Mouse (Mus musculus): Measurements from ENCODE around the gene Ceacam9. TPM values are rescaled to one million over a fixed set of nuclear protein-coding genes. Genes with fewer than 3 reads are reported as not detected.
"Not testable (repeated sequence)": the region's sequence is repeated elsewhere in the genome, so short reads cannot be mapped to it uniquely, and the experiment has no call there.

Ceacam9 gene
- not detected in 2 replicates for polyA plus RNA-seq (2014; fragmentation: Nextera tagmentation; extraction: Ambion mirVana)

- H3K4me3 ChIP-seq (ENCODE audit: low read depth, low read length) = no peak within 1 kb of the TSS
- no peak within 1 kb of the TSS for H3K4me2 ChIP-seq (ENCODE audit: low read depth)
- H3K4me1 ChIP-seq (ENCODE audit: control insufficient read depth, insufficient read depth, low read length) = no peaks in the 10 kb centered on the region
- H3K9me3 ChIP-seq (ENCODE audit: control insufficient read depth, low read length) = no peaks in the 10 kb centered on the region
- DNase-seq (ENCODE audit: low spot score) (no peak), ATAC-seq (ENCODE audit: insufficient read depth, low FRiP score, low TSS enrichment) (no peak)
- H3K27ac ChIP-seq (ENCODE audit: low read depth, low read length) = no peak within 1 kb of the TSS
- H3K36me3 ChIP-seq (ENCODE audit: control insufficient read depth, insufficient read depth, low read length) = no peaks in the 10 kb centered on the region
- no peaks in the 10 kb centered on the region for H3K27me3 ChIP-seq (ENCODE audit: control insufficient read depth, insufficient read depth, low read length)
- WGBS = 76% methylated on average over 2 of the region's 2 CpGs
- no peak within 1 kb of the TSS for H3K9ac ChIP-seq (ENCODE audit: low read length)
These were observed at the start of gene Ceacam9 for GRCm38 (mm10) chr7:16721629-16722028. TSS of gene Ceacam9 (plus strand) at chr7:16721929.

GRCm38 (mm10) chr7:16673823-16674222 is 47.9 kb upstream of the Ceacam9 start:
- Histone ChIP-seq H3K4me3 (ENCODE audit: low read depth, low read length) (no peak overlapping the region), H3K27me3 (ENCODE audit: control insufficient read depth, insufficient read depth, low read length) (no peaks in the 10 kb centered on the region), H3K4me2 (ENCODE audit: low read depth) (no peak overlapping the region), H3K9me3 (ENCODE audit: control insufficient read depth, low read length) (no peaks in the 10 kb centered on the region), H3K9ac (ENCODE audit: low read length) (no peak overlapping the region), H3K27ac (ENCODE audit: low read depth, low read length) (no peak overlapping the region), H3K36me3 (ENCODE audit: control insufficient read depth, insufficient read depth, low read length) (no peaks in the 10 kb centered on the region), H3K4me1 (ENCODE audit: control insufficient read depth, insufficient read depth, low read length) (no peaks in the 10 kb centered on the region)
- DNase-seq (ENCODE audit: low spot score) = no peak
- ATAC-seq (ENCODE audit: insufficient read depth, low FRiP score, low TSS enrichment) = no peak
- WGBS = 78% methylated on average over 1 of the region's 1 CpGs

GRCm38 (mm10) chr7:16674699-16675098 is 47.0 kb upstream of the Ceacam9 start:
- not testable (repeated sequence) for ATAC-seq (ENCODE audit: insufficient read depth, low FRiP score, low TSS enrichment); H3K36me3 ChIP-seq (ENCODE audit: control insufficient read depth, insufficient read depth, low read length)

GRCm38 (mm10) chr7:16675605-16676004 is 46.1 kb upstream of the Ceacam9 start, which contains the start of gene Ceacam15:
TSS of gene Ceacam15 (minus strand) at chr7:16675705.
- WGBS = 58% methylated on average over 1 of the region's 1 CpGs
- Histone ChIP-seq H3K27me3 (ENCODE audit: control insufficient read depth, insufficient read depth, low read length) (no peaks in the 10 kb centered on the region), H3K4me3 (ENCODE audit: low read depth, low read length) (no peak within 1 kb of the TSS), H3K36me3 (ENCODE audit: control insufficient read depth, insufficient read depth, low read length) (no peaks in the 10 kb centered on the region), H3K9ac (ENCODE audit: low read length) (no peak within 1 kb of the TSS), H3K4me1 (ENCODE audit: control insufficient read depth, insufficient read depth, low read length) (no peaks in the 10 kb centered on the region), H3K27ac (ENCODE audit: low read depth, low read length) (no peak within 1 kb of the TSS), H3K9me3 (ENCODE audit: control insufficient read depth, low read length) (no peaks in the 10 kb centered on the region), H3K4me2 (ENCODE audit: low read depth) (no peak within 1 kb of the TSS)
- DNase-seq (ENCODE audit: low spot score) (no peak), ATAC-seq (ENCODE audit: insufficient read depth, low FRiP score, low TSS enrichment) (no peak)

More at GRCm38 (mm10) chr7:16674699-16675098, 47.0 kb upstream of the Ceacam9 start:
- H3K4me1 ChIP-seq (ENCODE audit: control insufficient read depth, insufficient read depth, low read length); H3K4me3 ChIP-seq (ENCODE audit: low read depth, low read length); H3K9me3 ChIP-seq (ENCODE audit: control insufficient read depth, low read length); H3K4me2 ChIP-seq (ENCODE audit: low read depth); H3K9ac ChIP-seq (ENCODE audit: low read length); DNase-seq (ENCODE audit: low spot score); H3K27ac ChIP-seq (ENCODE audit: low read depth, low read length); H3K27me3 ChIP-seq (ENCODE audit: control insufficient read depth, insufficient read depth, low read length): not testable (repeated sequence)
- 43% methylated on average over 5 of the region's 5 CpGs for WGBS

GRCm38 (mm10) chr7:16680194-16680593 is 41.5 kb upstream of the Ceacam9 start:
- H3K4me2 ChIP-seq (ENCODE audit: low read depth); ATAC-seq (ENCODE audit: insufficient read depth, low FRiP score, low TSS enrichment): not testable (repeated sequence)

GRCm38 (mm10) chr7:16689196-16689595 is 32.5 kb upstream of the Ceacam9 start:
- no peak for ATAC-seq (ENCODE audit: insufficient read depth, low FRiP score, low TSS enrichment)
- Histone ChIP-seq H3K9me3 (ENCODE audit: control insufficient read depth, low read length) (0 out of 2 replicates have a peak, but pooled peaks cover 3% of the 10 kb centered on the region), H3K4me2 (ENCODE audit: low read depth) (no peak overlapping the region), H3K27ac (ENCODE audit: low read depth, low read length) (no peak overlapping the region), H3K36me3 (ENCODE audit: control insufficient read depth, insufficient read depth, low read length) (no peaks in the 10 kb centered on the region), H3K9ac (ENCODE audit: low read length) (no peak overlapping the region), H3K4me3 (ENCODE audit: low read depth, low read length) (no peak overlapping the region), H3K27me3 (ENCODE audit: control insufficient read depth, insufficient read depth, low read length) (no peaks in the 10 kb centered on the region), H3K4me1 (ENCODE audit: control insufficient read depth, insufficient read depth, low read length) (no peaks in the 10 kb centered on the region)
- no peak for DNase-seq (ENCODE audit: low spot score)
- 80% methylated on average over 5 of the region's 5 CpGs for WGBS

More at GRCm38 (mm10) chr7:16680194-16680593, 41.5 kb upstream of the Ceacam9 start:
- not testable (repeated sequence) for H3K4me3 ChIP-seq (ENCODE audit: low read depth, low read length); DNase-seq (ENCODE audit: low spot score); H3K9me3 ChIP-seq (ENCODE audit: control insufficient read depth, low read length); H3K9ac ChIP-seq (ENCODE audit: low read length); H3K4me1 ChIP-seq (ENCODE audit: control insufficient read depth, insufficient read depth, low read length); H3K36me3 ChIP-seq (ENCODE audit: control insufficient read depth, insufficient read depth, low read length); H3K27me3 ChIP-seq (ENCODE audit: control insufficient read depth, insufficient read depth, low read length); H3K27ac ChIP-seq (ENCODE audit: low read depth, low read length)
- 48% methylated on average over 3 of the region's 3 CpGs for WGBS

- WGBS = 41% methylated on average over 3 of the region's 3 CpGs
- Histone ChIP-seq H3K4me3 (ENCODE audit: low read depth, low read length) (no peak overlapping the region), H3K4me1 (ENCODE audit: control insufficient read depth, insufficient read depth, low read length) (no peaks in the 10 kb centered on the region), H3K9me3 (ENCODE audit: control insufficient read depth, low read length) (no peaks in the 10 kb centered on the region), H3K4me2 (ENCODE audit: low read depth) (no peak overlapping the region), H3K36me3 (ENCODE audit: control insufficient read depth, insufficient read depth, low read length) (no peaks in the 10 kb centered on the region), H3K27ac (ENCODE audit: low read depth, low read length) (no peak overlapping the region), H3K9ac (ENCODE audit: low read length) (no peak overlapping the region), H3K27me3 (ENCODE audit: control insufficient read depth, insufficient read depth, low read length) (no peaks in the 10 kb centered on the region)
- ATAC-seq (ENCODE audit: insufficient read depth, low FRiP score, low TSS enrichment) = no peak
- no peak for DNase-seq (ENCODE audit: low spot score)
These were observed 26.7 kb upstream of the Ceacam9 start for GRCm38 (mm10) chr7:16695025-16695424.

DNA sequence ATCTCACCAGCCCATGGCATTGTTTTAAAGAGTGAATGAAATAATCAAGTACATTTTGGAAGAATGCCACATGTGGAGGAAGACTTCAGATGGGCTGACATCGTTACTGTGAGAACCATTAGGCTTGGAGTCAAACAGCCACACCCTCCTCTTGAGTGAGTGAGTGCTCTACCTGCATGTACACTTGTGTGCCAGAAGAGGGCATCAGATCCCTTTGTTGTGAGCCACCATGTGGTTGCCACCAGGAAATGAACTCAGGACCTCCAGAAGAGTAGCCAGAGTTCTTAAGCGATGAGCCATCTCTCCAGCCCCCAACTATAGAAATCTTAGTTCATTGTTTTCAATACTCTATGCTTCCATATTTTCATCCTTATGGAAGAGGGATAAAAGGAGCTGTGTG is 22.7 kb upstream of the Ceacam9 start:
- H3K36me3 ChIP-seq (ENCODE audit: control insufficient read depth, insufficient read depth, low read length) = no peaks in the 10 kb centered on the region
- WGBS = 57% methylated on average over 2 of the region's 2 CpGs
- DNase-seq (ENCODE audit: low spot score) = no peak

GRCm38 (mm10) chr7:16700583-16700982 is 21.1 kb upstream of the Ceacam9 start:
- ATAC-seq (ENCODE audit: insufficient read depth, low FRiP score, low TSS enrichment) (no peak), DNase-seq (ENCODE audit: low spot score) (no peak)
- Histone ChIP-seq H3K4me3 (ENCODE audit: low read depth, low read length) (no peak overlapping the region), H3K36me3 (ENCODE audit: control insufficient read depth, insufficient read depth, low read length) (no peaks in the 10 kb centered on the region), H3K4me1 (ENCODE audit: control insufficient read depth, insufficient read depth, low read length) (no peaks in the 10 kb centered on the region), H3K9ac (ENCODE audit: low read length) (no peak overlapping the region), H3K4me2 (ENCODE audit: low read depth) (no peak overlapping the region), H3K27ac (ENCODE audit: low read depth, low read length) (no peak overlapping the region), H3K27me3 (ENCODE audit: control insufficient read depth, insufficient read depth, low read length) (no peaks in the 10 kb centered on the region), H3K9me3 (ENCODE audit: control insufficient read depth, low read length) (no peaks in the 10 kb centered on the region)
- WGBS = 87% methylated on average over 5 of the region's 5 CpGs

More for the DNA sequence above, 22.7 kb upstream of the Ceacam9 start:
- H3K27ac ChIP-seq (ENCODE audit: low read depth, low read length) = no peak overlapping the region
- ATAC-seq (ENCODE audit: insufficient read depth, low FRiP score, low TSS enrichment) = no peak
- no peak overlapping the region for H3K9ac ChIP-seq (ENCODE audit: low read length)
- no peaks in the 10 kb centered on the region for H3K9me3 ChIP-seq (ENCODE audit: control insufficient read depth, low read length)
- no peaks in the 10 kb centered on the region for H3K27me3 ChIP-seq (ENCODE audit: control insufficient read depth, insufficient read depth, low read length)
- H3K4me1 ChIP-seq (ENCODE audit: control insufficient read depth, insufficient read depth, low read length) = no peaks in the 10 kb centered on the region
- no peak overlapping the region for H3K4me3 ChIP-seq (ENCODE audit: low read depth, low read length)
- no peak overlapping the region for H3K4me2 ChIP-seq (ENCODE audit: low read depth)

Measured in neural tube, embryonic 11.5 days (tissue).